Mouse (Mus musculus): ENCODE measurements around the gene Lcn2.

Lcn2 gene

GRCm38 (mm10) chr2:32413936-32414335 is 25.9 kb upstream of the Lcn2 start:
- DNase-seq (ENCODE audit: low read depth, low spot score), result no peak

GRCm38 (mm10) chr2:32412742-32413531 is 24.9 kb upstream of the Lcn2 start:
- no peak for DNase-seq (ENCODE audit: low read depth, low spot score)

GRCm38 (mm10) chr2:32411407-32411806 is 23.4 kb upstream of the Lcn2 start:
- no peak for DNase-seq (ENCODE audit: low read depth, low spot score)

- DNase-seq (ENCODE audit: low read depth, low spot score), result no peak
Observed at GRCm38 (mm10) chr2:32408429-32409424, 20.7 kb upstream of the Lcn2 start.

- no peak for DNase-seq (ENCODE audit: low read depth, low spot score)
Observed at GRCm38 (mm10) chr2:32407144-32407824, 19.2 kb upstream of the Lcn2 start.

GRCm38 (mm10) chr2:32404663-32405062 is 16.6 kb upstream of the Lcn2 start:
- peak; percentile 97 for DNase-seq (ENCODE audit: low read depth, low spot score)

GRCm38 (mm10) chr2:32396695-32397094 is 8.6 kb upstream of the Lcn2 start:
- DNase-seq (ENCODE audit: low read depth, low spot score), result no peak

- DNase-seq (ENCODE audit: low read depth, low spot score), result peak; percentile 55
Observed at GRCm38 (mm10) chr2:32395946-32396621, 8.0 kb upstream of the Lcn2 start.

GRCm38 (mm10) chr2:32395484-32395945 is 7.5 kb upstream of the Lcn2 start, which contains the start of gene Ptges2:
Gene Ptges2, plus strand, starts transcription at chr2:32395896.
- DNase-seq (ENCODE audit: low read depth, low spot score), result peak; percentile 86

GRCm38 (mm10) chr2:32394973-32395372 is 6.9 kb upstream of the Lcn2 start:
- no peak for DNase-seq (ENCODE audit: low read depth, low spot score)

- no peak for DNase-seq (ENCODE audit: low read depth, low spot score)
Observed at GRCm38 (mm10) chr2:32392063-32392462, 4.0 kb upstream of the Lcn2 start.

- DNase-seq (ENCODE audit: low read depth, low spot score), result no peak
Observed at GRCm38 (mm10) chr2:32390871-32391270, 2.8 kb upstream of the Lcn2 start.

GRCm38 (mm10) chr2:32389157-32389556 is 1.1 kb upstream of the Lcn2 start:
- DNase-seq (ENCODE audit: low read depth, low spot score), result no peak

GRCm38 (mm10) chr2:32382689-32383088 is 5.4 kb downstream of the Lcn2 start:
- DNase-seq (ENCODE audit: low read depth, low spot score), result no peak

- peak; percentile 95 for DNase-seq (ENCODE audit: low read depth, low spot score)
Observed at GRCm38 (mm10) chr2:32381775-32382223, 6.3 kb downstream of the Lcn2 start, which contains the start of gene 1110008P14Rik. Gene 1110008P14Rik, minus strand, starts transcription at chr2:32381938.

- no peak for DNase-seq (ENCODE audit: low read depth, low spot score)
Observed at GRCm38 (mm10) chr2:32381141-32381774, 6.8 kb downstream of the Lcn2 start.

GRCm38 (mm10) chr2:32380001-32380500 is 8.0 kb downstream of the Lcn2 start:
- DNase-seq (ENCODE audit: low read depth, low spot score), result no peak

GRCm38 (mm10) chr2:32376963-32377362 is 11.1 kb downstream of the Lcn2 start:
- no peak for DNase-seq (ENCODE audit: low read depth, low spot score)

- no peak for DNase-seq (ENCODE audit: low read depth, low spot score)
Observed at GRCm38 (mm10) chr2:32375317-32375940, 12.6 kb downstream of the Lcn2 start.

GRCm38 (mm10) chr2:32374191-32374590 is 13.9 kb downstream of the Lcn2 start:
- no peak for DNase-seq (ENCODE audit: low read depth, low spot score)
